Mouse (Mus musculus) stomach, embryonic 15.5 days (tissue): Measurements from ENCODE around the gene Gm10770. TPM values are rescaled to one million over a fixed set of nuclear protein-coding genes. Genes with fewer than 3 reads are reported as not detected.
"Not testable (repeated sequence)": the region's sequence is repeated elsewhere in the genome, so short reads cannot be mapped to it uniquely, and the experiment has no call there.

Experiments
- ATAC-seq: fragments of 200-750 bp; cut with Nextera tagmentation; 2 replicates; pipeline ENCODE4 v1.8.0; 2017; ENCODE audit warnings: low read depth, moderate number of reproducible peaks, moderate TSS enrichment; ENCODE audit not compliant: insufficient read depth, low FRiP score
- H3K27ac ChIP-seq: fragments of 300-500 bp; sonication (generic); 2 replicates; pipeline ENCODE4 v1.5.1; 2015; ENCODE audit warnings: mild to moderate bottlenecking, inconsistent platforms
- H3K27me3 ChIP-seq: fragments of 300-500 bp; sonication (generic); replicated peaks from 2 replicates; pipeline ENCODE4 v1.6.1; 2015; ENCODE audit warnings: inconsistent platforms
- H3K36me3 ChIP-seq: fragments of 300-500 bp; sonication (generic); 2 replicates; pipeline ENCODE4 v1.6.1; 2015; ENCODE audit warnings: inconsistent platforms
- H3K4me1 ChIP-seq: fragments of 300-500 bp; sonication (generic); 2 replicates; pipeline ENCODE4 v1.6.1; 2015; ENCODE audit warnings: inconsistent platforms
- H3K4me2 ChIP-seq: fragments of 300-500 bp; sonication (generic); 2 replicates; pipeline ENCODE4 v1.6.1; 2015; ENCODE audit warnings: mild to moderate bottlenecking, inconsistent platforms
- H3K4me3 ChIP-seq: fragments of 300-500 bp; sonication (generic); replicated peaks from 2 replicates; pipeline ENCODE4 v1.5.1; 2015; ENCODE audit warnings: inconsistent platforms
- H3K9ac ChIP-seq: fragments of 300-500 bp; sonication (generic); 2 replicates; pipeline ENCODE4 v1.6.1; 2015; ENCODE audit warnings: inconsistent platforms
- H3K9me3 ChIP-seq: fragments of 300-500 bp; sonication (generic); 2 replicates; pipeline ENCODE4 v1.6.1; 2016; ENCODE audit warnings: inconsistent platforms
- WGBS: fragments of 180-500 bp; shearing (Covaris S2); methylation state at CpG from one replicate; pipeline ENCODE4 v1.1.7; 2015; 5-methylcytosine and 5-hydroxymethylcytosine counted together
- polyA plus RNA-seq: library from polyadenylated mRNA; unstranded; fragments of >200 nt; fragmentation: Nextera tagmentation; extraction: Ambion mirVana; gene quantifications from 2 replicates; pipeline ENCODE4 v1.2.1, GENCODE M21; 2015

The Gm10770 gene
- not detected in 2 replicates for polyA plus RNA-seq

DNA sequence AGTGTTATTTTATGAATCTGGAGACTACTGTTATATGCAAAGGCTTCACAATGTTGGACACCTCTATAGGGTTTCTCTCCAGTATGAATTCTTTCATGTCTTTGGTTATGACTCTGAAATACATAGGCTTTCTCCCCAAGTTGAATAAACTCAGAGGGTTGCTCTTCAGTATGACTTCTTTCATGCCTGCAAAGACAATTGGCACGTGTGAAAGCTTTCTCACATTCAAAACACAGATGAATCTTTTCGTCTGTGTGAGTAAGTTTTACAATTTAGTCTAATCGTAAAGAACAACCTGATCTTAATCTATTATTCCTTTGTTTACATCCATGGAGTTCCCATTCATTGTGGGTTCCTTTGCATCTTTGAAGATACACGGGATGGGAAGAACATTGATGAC lies at the start of gene Gm10770:
TSS of gene Gm10770 (minus strand) at position 101 of the 400 bp plus-strand sequence.
- H3K9ac ChIP-seq, H3K4me1 ChIP-seq, ATAC-seq, H3K27ac ChIP-seq, H3K4me2 ChIP-seq, H3K9me3 ChIP-seq, H3K36me3 ChIP-seq, H3K4me3 ChIP-seq, H3K27me3 ChIP-seq: not testable (repeated sequence)
- WGBS: 82% methylated on average over 4 of the region's 4 CpGs

DNA sequence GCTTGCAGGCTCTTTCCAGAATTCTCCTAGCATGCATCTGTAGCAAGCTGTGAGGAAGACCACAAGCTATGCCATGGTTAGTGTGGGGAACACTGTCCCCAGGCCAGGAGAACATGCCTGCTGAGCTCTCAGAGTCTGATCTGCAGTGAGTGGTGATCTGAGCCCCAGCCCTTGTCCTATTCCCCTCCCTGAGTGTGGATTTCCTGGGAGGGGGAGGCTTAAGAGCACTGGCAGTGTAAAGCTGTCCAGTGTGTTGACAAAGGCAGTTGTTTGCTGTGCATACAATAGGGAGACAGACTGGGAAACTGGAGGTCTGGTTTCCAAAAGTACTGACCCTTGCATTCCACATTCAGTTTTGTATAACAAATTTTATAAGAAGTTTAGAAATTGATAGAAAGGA lies 43.8 kb upstream of the Gm10770 start:
- H3K9me3 ChIP-seq, H3K4me3 ChIP-seq, H3K27me3 ChIP-seq, H3K9ac ChIP-seq, H3K27ac ChIP-seq, ATAC-seq, H3K4me2 ChIP-seq, H3K4me1 ChIP-seq, H3K36me3 ChIP-seq: not testable (repeated sequence)

- not testable (repeated sequence) for H3K27me3 ChIP-seq, H3K9me3 ChIP-seq, H3K4me1 ChIP-seq, H3K36me3 ChIP-seq, H3K9ac ChIP-seq, ATAC-seq
- 10% methylated on average over 4 of the region's 4 CpGs for WGBS
- H3K4me3 ChIP-seq: peak overlapping the region; percentile 44
- peak overlapping the region; percentile 51 for H3K4me2 ChIP-seq
- H3K27ac ChIP-seq: 0 out of 2 replicates have a peak overlapping the region, but pooled peaks have one; percentile 51
Observed at GRCm38 (mm10) chr2:150218363-150218725, 38.9 kb upstream of the Gm10770 start.

- WGBS: 1% methylated on average over 15 of the region's 15 CpGs
- Histone ChIP-seq H3K4me3 (peak within 1 kb of the TSS; percentile 44), H3K4me2 (peak within 1 kb of the TSS; percentile 51), H3K27ac (0 out of 2 replicates have a peak within 1 kb of the TSS, but pooled peaks have one; percentile 51)
- H3K36me3 ChIP-seq, H3K9me3 ChIP-seq, H3K4me1 ChIP-seq, H3K9ac ChIP-seq, H3K27me3 ChIP-seq: not testable (repeated sequence)
- ATAC-seq: peak; percentile 99
Observed at GRCm38 (mm10) chr2:150217600-150218362, 38.3 kb upstream of the Gm10770 start, which contains the start of gene Zfp937. Gene Zfp937, plus strand, starts transcription at chr2:150218073.

DNA sequence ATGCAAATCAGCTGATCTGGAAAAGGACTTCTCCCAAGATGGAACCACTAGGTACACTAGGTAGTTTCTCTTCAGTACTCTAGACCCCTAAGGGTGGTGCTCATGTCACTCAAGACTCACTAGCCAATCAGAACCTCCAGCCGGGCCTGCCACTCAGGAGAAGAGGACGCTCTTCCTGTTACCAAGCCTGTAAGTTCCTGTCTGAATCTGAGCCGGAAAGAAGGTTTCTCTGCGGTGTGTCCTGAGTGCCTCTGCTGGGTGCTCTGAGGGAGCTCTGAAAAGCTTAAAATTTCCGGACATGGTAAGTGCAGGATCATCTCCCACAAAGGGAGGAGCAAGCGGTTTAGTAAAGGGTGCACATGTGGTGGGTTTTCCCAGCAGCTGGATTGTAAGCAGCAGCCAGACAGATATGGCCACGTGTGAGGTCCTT lies 2.1 kb upstream of the Gm10770 start, which contains the start of gene Gm14139:
TSS of gene Gm14139 (plus strand) at position 186 of the 430 bp plus-strand sequence.
- 73% methylated on average over 7 of the region's 7 CpGs for WGBS
- not testable (repeated sequence) for H3K4me3 ChIP-seq, H3K9ac ChIP-seq, H3K27me3 ChIP-seq, H3K4me1 ChIP-seq, H3K36me3 ChIP-seq, ATAC-seq, H3K4me2 ChIP-seq, H3K27ac ChIP-seq, H3K9me3 ChIP-seq

DNA sequence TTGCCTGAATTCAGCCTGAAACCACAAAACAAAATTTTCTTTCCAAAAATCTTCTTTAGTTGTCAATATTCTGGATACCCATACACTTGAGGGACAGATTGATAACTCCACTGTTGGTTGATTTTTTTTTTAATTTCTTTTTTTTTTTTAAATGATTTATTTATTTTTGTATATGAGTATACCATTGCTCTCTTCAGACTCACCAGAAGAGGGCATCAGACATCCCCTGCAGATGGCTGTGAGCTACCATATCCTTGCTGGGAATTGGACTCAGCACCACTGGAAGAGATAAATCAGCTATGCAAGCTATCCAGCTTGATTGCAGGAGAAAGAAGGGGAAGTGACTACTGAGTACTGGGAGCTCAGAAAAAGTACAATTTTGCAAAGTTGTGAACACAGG lies 1.6 kb upstream of the Gm10770 start:
- not testable (repeated sequence) for H3K4me2 ChIP-seq, H3K36me3 ChIP-seq, H3K27ac ChIP-seq, H3K9ac ChIP-seq, H3K27me3 ChIP-seq, H3K4me3 ChIP-seq, H3K9me3 ChIP-seq, H3K4me1 ChIP-seq, ATAC-seq

- H3K4me1 ChIP-seq: no peaks in the 10 kb centered on the region
- no peak overlapping the region for H3K4me3 ChIP-seq
- no peak overlapping the region for H3K27ac ChIP-seq
- H3K36me3 ChIP-seq: no peaks in the 10 kb centered on the region
- H3K9ac ChIP-seq: no peak overlapping the region
- H3K9me3 ChIP-seq: peaks cover 4% of the 10 kb centered on the region; the same call in 1 of the 2 replicates
- ATAC-seq: no peak
- no peaks in the 10 kb centered on the region for H3K27me3 ChIP-seq
- no peak overlapping the region for H3K4me2 ChIP-seq
Observed at GRCm38 (mm10) chr2:150173833-150174232, 5.6 kb downstream of the Gm10770 start.

DNA sequence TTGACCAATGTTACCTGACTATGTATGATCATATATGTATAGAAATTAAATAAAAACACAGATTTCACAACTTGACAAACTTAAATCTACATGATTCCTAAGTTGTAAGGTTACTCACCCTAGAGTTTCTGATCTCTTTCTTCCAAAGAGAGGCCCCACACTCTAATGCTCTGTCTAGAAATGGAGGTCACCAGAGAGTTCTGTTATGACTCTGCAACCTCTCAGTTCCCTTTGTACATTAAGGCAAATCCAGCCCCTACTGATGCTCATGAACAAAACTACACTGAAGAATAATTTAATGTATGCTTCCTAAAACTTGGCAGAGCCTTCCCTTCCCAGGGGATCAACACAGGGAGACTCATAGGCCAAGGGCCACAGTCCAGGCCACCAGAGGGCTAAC lies 12.8 kb downstream of the Gm10770 start:
- Histone ChIP-seq H3K27ac (no peak overlapping the region), H3K9me3 (no peaks in the 10 kb centered on the region), H3K27me3 (no peaks in the 10 kb centered on the region), H3K36me3 (no peaks in the 10 kb centered on the region), H3K4me2 (no peak overlapping the region), H3K9ac (no peak overlapping the region), H3K4me3 (no peak overlapping the region), H3K4me1 (no peaks in the 10 kb centered on the region)
- no peak for ATAC-seq

- Histone ChIP-seq H3K9ac (peak within 1 kb of the TSS; percentile 42; the same call in 1 of the 2 replicates), H3K27me3 (no peaks in the 10 kb centered on the region), H3K27ac (peak within 1 kb of the TSS; percentile 57), H3K4me2 (peak within 1 kb of the TSS; percentile 59), H3K36me3 (no peaks in the 10 kb centered on the region), H3K4me1 (0 out of 2 replicates have a peak, but pooled peaks cover 3% of the 10 kb centered on the region), H3K9me3 (no peaks in the 10 kb centered on the region), H3K4me3 (peak within 1 kb of the TSS; percentile 60)
- ATAC-seq: peak; percentile 100
- 0% methylated on average over 13 of the region's 13 CpGs for WGBS
Observed at GRCm38 (mm10) chr2:150136435-150136897, 43.0 kb downstream of the Gm10770 start, which contains the start of gene Zfp120. Gene Zfp120, minus strand, starts transcription at chr2:150136708.

GRCm38 (mm10) chr2:150132773-150133172 lies 46.7 kb downstream of the Gm10770 start:
- no peaks in the 10 kb centered on the region for H3K9me3 ChIP-seq
- H3K4me1 ChIP-seq: 0 out of 2 replicates have a peak, but pooled peaks cover 3% of the 10 kb centered on the region
- no peak for ATAC-seq
- H3K27ac ChIP-seq: no peak overlapping the region
- H3K27me3 ChIP-seq: no peaks in the 10 kb centered on the region
- H3K9ac ChIP-seq: no peak overlapping the region
- no peak overlapping the region for H3K4me3 ChIP-seq
- 82% methylated on average over 2 of the region's 2 CpGs for WGBS
- H3K4me2 ChIP-seq: no peak overlapping the region
- H3K36me3 ChIP-seq: peaks cover 10% of the 10 kb centered on the region

DNA sequence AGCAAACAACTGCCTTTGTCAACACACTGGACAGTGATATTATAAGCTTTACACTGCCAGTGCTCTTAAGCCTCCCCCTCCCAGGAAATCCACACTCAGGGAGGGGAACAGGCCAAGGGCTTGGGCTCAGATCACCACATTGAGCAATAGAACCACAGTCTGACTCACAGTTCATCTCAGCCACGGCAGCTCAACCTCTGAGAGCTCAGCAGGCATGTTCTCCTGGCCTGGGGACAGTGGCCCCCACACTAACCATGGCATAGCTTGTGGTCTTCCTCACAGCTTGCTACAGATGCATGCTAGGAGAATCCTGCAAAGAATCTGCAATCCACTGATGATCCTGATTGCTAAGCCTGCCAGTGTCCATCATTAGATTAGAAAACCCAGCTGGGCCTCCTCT lies 47.5 kb downstream of the Gm10770 start:
- H3K4me3 ChIP-seq, ATAC-seq, H3K9me3 ChIP-seq, H3K4me1 ChIP-seq, H3K27ac ChIP-seq, H3K4me2 ChIP-seq, H3K27me3 ChIP-seq, H3K9ac ChIP-seq: not testable (repeated sequence)
- peaks cover 11% of the 10 kb centered on the region for H3K36me3 ChIP-seq
- 76% methylated on average over 1 of the region's 1 CpGs for WGBS
